Mouse (Mus musculus): ENCODE results near the gene Tent4a. TPM values are rescaled to one million over a fixed set of nuclear protein-coding genes. Genes with fewer than 3 reads are reported as not detected.

Tent4a gene
- polyA plus RNA-seq, 1 experiment from 2014 or later = 3.1 TPM

DNA sequence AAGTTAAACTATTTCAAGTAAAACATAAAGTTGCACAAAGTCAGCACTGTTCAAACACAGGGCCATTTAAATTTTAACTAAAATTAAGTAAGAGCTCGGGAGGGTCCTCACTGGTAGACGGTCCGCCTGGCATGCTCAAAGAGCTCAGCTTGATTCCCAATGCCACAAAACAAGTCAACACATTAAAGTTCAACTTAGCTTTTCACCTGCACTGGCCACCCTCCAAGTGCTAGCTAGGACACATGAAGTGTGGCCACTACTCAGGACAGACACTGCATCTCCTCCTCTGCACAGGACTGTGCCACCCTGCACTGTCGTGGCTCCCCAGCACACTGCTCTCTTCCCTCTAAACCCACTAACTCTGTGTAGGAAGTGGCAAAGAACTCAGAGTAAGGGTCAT, 8.6 kb downstream of the Tent4a start:
- no peak overlapping the region for H3K27ac ChIP-seq (ENCODE audit: low read length)
- H3K27me3 ChIP-seq (replicated peaks; ENCODE audit: insufficient read depth, low read length) = no peaks in the 10 kb centered on the region
- H3K4me3 ChIP-seq (ENCODE audit: low read depth, low read length) = no peak overlapping the region
- no peak for TF ChIP-seq CTCF (IDR thresholded peaks at IDR 0.05)
- no peak for TF ChIP-seq EP300 (IDR thresholded peaks at IDR 0.05)
- H3K4me2 ChIP-seq (replicated peaks; ENCODE audit: low read depth, low read length) = peak overlapping the region; percentile 14; the same call in 1 of the 2 replicates
- ATAC-seq (peak; percentile 35; the same call in 1 of the 2 replicates), DNase-seq (ENCODE audit: low spot score) (no peak)
- peaks cover 24% of the 10 kb centered on the region; the same call in 1 of the 2 replicates for H3K4me1 ChIP-seq (ENCODE audit: insufficient read depth, low read depth, low read length)
- no peaks in the 10 kb centered on the region for H3K36me3 ChIP-seq (ENCODE audit: insufficient read depth, low read length)
- H3K9ac ChIP-seq (replicated peaks; ENCODE audit: low read depth) = no peak overlapping the region
- WGBS = 53% methylated on average over 4 of the region's 4 CpGs
- no peaks in the 10 kb centered on the region for H3K9me3 ChIP-seq (ENCODE audit: low read length)

DNA sequence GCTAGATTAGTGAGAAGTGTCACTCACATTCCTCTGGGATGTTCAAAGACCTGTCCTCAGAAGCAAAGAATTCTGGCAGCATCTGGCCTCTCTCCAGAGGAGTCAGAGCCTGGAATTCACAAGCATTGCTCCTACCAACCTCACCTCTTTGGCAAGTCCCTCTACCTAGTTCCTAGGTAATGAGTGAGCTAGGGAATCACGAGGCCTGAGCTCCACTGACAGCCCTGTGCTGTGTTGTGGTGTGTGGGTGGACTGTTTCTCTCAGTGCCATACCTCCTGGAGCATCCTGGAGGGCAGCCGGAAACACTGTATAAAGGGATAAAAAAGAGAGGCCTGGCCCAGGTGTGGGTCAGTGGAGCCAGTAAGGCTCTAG, 10.3 kb downstream of the Tent4a start:
- H3K36me3 ChIP-seq (ENCODE audit: insufficient read depth, low read length) = no peaks in the 10 kb centered on the region

DNA sequence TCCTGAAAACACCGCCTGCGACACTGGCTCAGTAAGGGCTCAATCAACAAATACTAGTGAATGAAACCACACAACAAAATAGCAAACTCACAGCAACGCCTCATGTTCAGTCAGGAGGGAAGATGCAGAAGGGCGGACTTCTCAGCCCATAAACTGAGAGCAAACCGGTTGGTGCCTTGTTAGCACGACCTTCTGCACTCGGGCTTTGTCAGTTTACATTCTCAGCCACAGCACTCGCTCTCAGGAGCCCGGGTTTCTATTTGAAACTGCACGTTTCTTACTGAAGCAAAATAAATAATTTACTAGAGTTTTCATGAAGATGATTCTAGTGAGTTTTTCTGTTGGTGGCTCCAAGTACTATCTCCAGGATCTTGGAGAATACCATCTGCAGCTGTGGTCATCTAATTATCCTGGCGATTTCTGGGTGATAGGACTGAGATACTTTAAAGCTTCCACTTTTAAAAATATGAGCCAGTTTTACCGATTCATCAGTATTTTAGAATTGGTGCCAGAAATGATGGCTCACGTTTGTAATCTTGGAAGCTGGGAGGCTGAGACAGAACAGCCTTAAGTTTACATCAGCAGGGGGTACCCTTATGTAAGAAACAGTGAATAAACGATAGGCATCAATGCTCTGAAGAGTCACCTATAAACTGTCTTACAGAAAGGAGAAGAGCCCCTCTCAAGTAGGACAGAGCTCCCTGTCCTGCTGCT, 10.8 kb downstream of the Tent4a start:
- H3K9ac ChIP-seq (replicated peaks; ENCODE audit: low read depth) = no peak overlapping the region
- no peak overlapping the region for H3K27ac ChIP-seq (ENCODE audit: low read length)
- TF ChIP-seq CTCF (IDR thresholded peaks at IDR 0.05) = no peak
- TF ChIP-seq EP300 (IDR thresholded peaks at IDR 0.05) = no peak
- H3K4me3 ChIP-seq (ENCODE audit: low read depth, low read length) = no peak overlapping the region
- no peaks in the 10 kb centered on the region for H3K9me3 ChIP-seq (ENCODE audit: low read length)
- no peak overlapping the region for H3K4me2 ChIP-seq (replicated peaks; ENCODE audit: low read depth, low read length)
- DNase-seq (ENCODE audit: low spot score) (no peak), ATAC-seq (no peak)
- WGBS = 35% methylated on average over 14 of the region's 14 CpGs
- no peaks in the 10 kb centered on the region for H3K36me3 ChIP-seq (ENCODE audit: insufficient read depth, low read length)
- H3K27me3 ChIP-seq (replicated peaks; ENCODE audit: insufficient read depth, low read length) = no peaks in the 10 kb centered on the region
- peaks cover 23% of the 10 kb centered on the region; the same call in 1 of the 2 replicates for H3K4me1 ChIP-seq (ENCODE audit: insufficient read depth, low read depth, low read length)

More for the DNA sequence above, 10.3 kb downstream of the Tent4a start:
- TF ChIP-seq EP300 (IDR thresholded peaks at IDR 0.05) (no peak), CTCF (IDR thresholded peaks at IDR 0.05) (no peak)
- no peak for DNase-seq (ENCODE audit: low spot score)
- no peak overlapping the region for H3K9ac ChIP-seq (replicated peaks; ENCODE audit: low read depth)
- no peaks in the 10 kb centered on the region for H3K9me3 ChIP-seq (ENCODE audit: low read length)
- no peak overlapping the region for H3K27ac ChIP-seq (ENCODE audit: low read length)
- no peak overlapping the region for H3K4me3 ChIP-seq (ENCODE audit: low read depth, low read length)
- WGBS = 74% methylated on average over 2 of the region's 2 CpGs
- no peak for ATAC-seq
- peaks cover 23% of the 10 kb centered on the region; the same call in 1 of the 2 replicates for H3K4me1 ChIP-seq (ENCODE audit: insufficient read depth, low read depth, low read length)
- H3K27me3 ChIP-seq (replicated peaks; ENCODE audit: insufficient read depth, low read length) = no peaks in the 10 kb centered on the region
- no peak overlapping the region for H3K4me2 ChIP-seq (replicated peaks; ENCODE audit: low read depth, low read length)

DNA sequence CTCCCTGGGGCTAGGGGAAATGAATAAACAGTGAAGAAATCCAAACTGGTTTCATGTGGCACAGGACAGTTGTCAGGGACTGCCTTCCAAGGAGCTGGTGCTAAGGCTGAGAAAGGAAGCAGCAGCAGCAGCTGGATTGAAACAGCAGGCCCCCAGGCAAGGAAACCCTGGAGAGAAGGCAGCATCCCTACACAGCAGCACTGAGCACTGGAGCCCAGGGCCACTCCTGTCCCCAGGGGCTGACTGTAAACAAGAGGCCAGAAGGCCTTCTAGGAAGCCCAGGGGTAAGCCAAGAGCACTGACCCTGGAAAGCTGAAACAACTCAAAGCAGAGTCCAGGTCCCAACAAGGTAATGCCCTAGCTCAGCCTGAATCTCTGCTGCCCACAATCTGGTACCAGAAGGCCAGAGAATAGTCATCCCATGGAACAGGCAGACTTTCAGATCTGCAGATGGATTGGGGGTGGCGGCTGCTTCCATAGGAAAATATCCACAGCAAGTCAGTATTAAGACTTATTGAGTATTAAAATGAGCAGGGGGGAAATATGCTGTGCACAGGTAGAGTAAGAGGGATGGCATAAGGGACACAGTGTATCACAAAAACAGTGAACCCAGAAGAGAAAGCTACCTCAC, 12.1 kb downstream of the Tent4a start:
- Histone ChIP-seq H3K9ac (replicated peaks; ENCODE audit: low read depth) (no peak overlapping the region), H3K9me3 (ENCODE audit: low read length) (no peaks in the 10 kb centered on the region), H3K4me3 (ENCODE audit: low read depth, low read length) (no peak overlapping the region), H3K4me2 (replicated peaks; ENCODE audit: low read depth, low read length) (no peak overlapping the region), H3K27ac (ENCODE audit: low read length) (no peak overlapping the region), H3K36me3 (ENCODE audit: insufficient read depth, low read length) (no peaks in the 10 kb centered on the region), H3K27me3 (replicated peaks; ENCODE audit: insufficient read depth, low read length) (no peaks in the 10 kb centered on the region), H3K4me1 (ENCODE audit: insufficient read depth, low read depth, low read length) (peaks cover 23% of the 10 kb centered on the region; the same call in 1 of the 2 replicates)
- TF ChIP-seq CTCF (IDR thresholded peaks at IDR 0.05) (no peak), EP300 (IDR thresholded peaks at IDR 0.05) (no peak)
- ATAC-seq = no peak
- no peak for DNase-seq (ENCODE audit: low spot score)
- WGBS = 90% methylated on average over 1 of the region's 1 CpGs

DNA sequence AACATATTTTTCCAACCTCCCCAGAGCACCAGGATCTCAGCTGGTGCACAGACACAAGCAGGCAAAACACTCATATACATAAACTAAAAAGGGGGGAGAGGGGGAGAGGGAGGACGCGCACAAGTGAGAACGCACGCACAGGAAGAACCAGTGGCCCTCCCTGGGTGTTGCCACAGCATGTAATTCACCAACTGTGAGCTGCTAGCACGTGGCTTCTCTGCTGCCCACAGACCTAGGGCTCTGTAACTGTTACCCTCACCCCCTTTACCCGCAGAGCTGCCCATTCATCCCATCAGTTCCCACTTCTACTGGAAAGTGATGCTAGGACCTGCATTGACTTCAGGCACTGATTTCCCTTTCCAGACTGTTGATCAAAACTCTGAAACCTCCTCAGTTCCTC, 15.3 kb downstream of the Tent4a start:
- peaks cover 12% of the 10 kb centered on the region; the same call in 1 of the 2 replicates for H3K4me1 ChIP-seq (ENCODE audit: insufficient read depth, low read depth, low read length)
- H3K9ac ChIP-seq (replicated peaks; ENCODE audit: low read depth) = no peak overlapping the region
- no peak for ATAC-seq

DNA sequence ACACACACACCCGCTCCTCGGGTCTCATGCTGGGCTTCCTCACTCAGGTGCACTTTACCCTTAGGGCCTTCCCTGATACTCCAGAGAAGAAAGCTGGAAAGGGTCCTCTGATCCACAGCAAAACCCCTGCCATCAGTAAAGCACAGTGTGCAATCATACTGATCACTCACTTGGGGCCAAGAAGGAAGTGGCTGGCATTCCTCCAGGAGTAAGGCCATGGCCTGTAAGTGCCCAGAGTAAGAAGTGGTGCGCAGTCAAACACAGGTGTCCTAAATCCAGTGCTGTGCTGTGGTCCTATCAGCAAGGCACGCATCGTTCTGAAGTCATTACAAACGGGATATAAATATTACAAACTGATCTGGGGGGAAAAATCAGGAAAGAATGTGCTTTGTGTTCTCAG, 17.0 kb downstream of the Tent4a start:
- Histone ChIP-seq H3K27me3 (replicated peaks; ENCODE audit: insufficient read depth, low read length) (no peaks in the 10 kb centered on the region), H3K4me2 (replicated peaks; ENCODE audit: low read depth, low read length) (no peak overlapping the region), H3K27ac (ENCODE audit: low read length) (0 out of 2 replicates have a peak overlapping the region, but pooled peaks have one; percentile 9), H3K9ac (replicated peaks; ENCODE audit: low read depth) (peak overlapping the region; percentile 0; the same call in 1 of the 2 replicates), H3K4me3 (ENCODE audit: low read depth, low read length) (no peak overlapping the region), H3K4me1 (ENCODE audit: insufficient read depth, low read depth, low read length) (peaks cover 9% of the 10 kb centered on the region; the same call in 1 of the 2 replicates), H3K36me3 (ENCODE audit: insufficient read depth, low read length) (no peaks in the 10 kb centered on the region), H3K9me3 (ENCODE audit: low read length) (no peaks in the 10 kb centered on the region)
- peak; percentile 45 for DNase-seq (ENCODE audit: low spot score)
- TF ChIP-seq EP300 (IDR thresholded peaks at IDR 0.05) (no peak), CTCF (IDR thresholded peaks at IDR 0.05) (no peak)
- peak; percentile 58 for ATAC-seq
- WGBS = 41% methylated on average over 6 of the region's 6 CpGs

More for the DNA sequence above, 15.3 kb downstream of the Tent4a start:
- Histone ChIP-seq H3K36me3 (ENCODE audit: insufficient read depth, low read length) (no peaks in the 10 kb centered on the region), H3K4me2 (replicated peaks; ENCODE audit: low read depth, low read length) (no peak overlapping the region), H3K9me3 (ENCODE audit: low read length) (no peaks in the 10 kb centered on the region), H3K4me3 (ENCODE audit: low read depth, low read length) (no peak overlapping the region), H3K27ac (ENCODE audit: low read length) (no peak overlapping the region), H3K27me3 (replicated peaks; ENCODE audit: insufficient read depth, low read length) (no peaks in the 10 kb centered on the region)
- WGBS = 70% methylated on average over 6 of the region's 6 CpGs
- no peak for DNase-seq (ENCODE audit: low spot score)
- no peak for TF ChIP-seq EP300 (IDR thresholded peaks at IDR 0.05)
- TF ChIP-seq CTCF (IDR thresholded peaks at IDR 0.05) = no peak
